Mouse (Mus musculus) heart, adult 2 months (tissue): Measurements from ENCODE around the gene Cdhr4. TPM values are rescaled to one million over a fixed set of nuclear protein-coding genes. Genes with fewer than 3 reads are reported as not detected.
A peak's percentile ranks its signal among the peaks of the same experiment; 100 is the strongest.

ENCODE experiments used
- DNase-seq, 2 experiments: peaks; one replicate each; pipeline ENCODE4 v3.0.0; 2021
- H3K27ac ChIP-seq: fragments of 200-600 bp; 2 replicates; pipeline ENCODE4 v1.8.1; 2022
- H3K27me3 ChIP-seq: fragments of 200-500 bp; 2 replicates; pipeline ENCODE4 v1.6.1; 2012; ENCODE audit warnings: mild to moderate bottlenecking, low read length, inconsistent platforms, mixed read lengths; ENCODE audit not compliant: control insufficient read depth, insufficient read depth
- H3K36me3 ChIP-seq: fragments of 200-500 bp; 2 replicates; pipeline ENCODE4 v1.6.1; 2012; ENCODE audit warnings: low read length, inconsistent platforms; ENCODE audit not compliant: control insufficient read depth, insufficient read depth
- H3K4me1 ChIP-seq: fragments of 200-500 bp; 2 replicates; pipeline ENCODE4 v1.6.1; 2011; ENCODE audit warnings: low read length; ENCODE audit not compliant: control insufficient read depth, insufficient read depth
- H3K4me3 ChIP-seq: fragments of 200-600 bp; 2 replicates; pipeline ENCODE4 v1.8.1; 2022
- H3K79me2 ChIP-seq: fragments of 200-500 bp; replicated peaks from 2 replicates; pipeline ENCODE4 v1.6.1; 2012; ENCODE audit warnings: mild to moderate bottlenecking, inconsistent platforms, low read length, moderate library complexity, mixed read lengths; ENCODE audit not compliant: control insufficient read depth, insufficient read depth
- H3K9ac ChIP-seq: fragments of 200-500 bp; 2 replicates; pipeline ENCODE4 v1.6.1; 2012; ENCODE audit warnings: low read depth, mild to moderate bottlenecking, control low read depth, inconsistent platforms, low read length, mixed read lengths
- CTCF ChIP-seq: fragments of 200-600 bp; IDR thresholded peaks from 2 replicates; pipeline ENCODE4 v1.8.1; 2022; ENCODE audit warnings: antibody characterized with exemption, mild to moderate bottlenecking, moderate library complexity
- EP300 ChIP-seq: fragments of 200-500 bp; IDR thresholded peaks from 2 replicates; pipeline ENCODE4 v1.6.1; 2011; ENCODE audit warnings: low read depth, low read length, control low read depth; ENCODE audit not compliant: insufficient read depth
- POLR2A ChIP-seq: fragments of 200-500 bp; IDR thresholded peaks from 2 replicates; pipeline ENCODE4 v1.6.1; 2011; ENCODE audit warnings: mild to moderate bottlenecking, low read depth, low read length, control low read depth; ENCODE audit not compliant: insufficient read depth
- WGBS: fragments of 180-500 bp; shearing (Covaris S2); methylation state at CpG from one replicate; pipeline ENCODE4 v1.1.7; 2018; 5-methylcytosine and 5-hydroxymethylcytosine counted together
- intact Hi-C: fragments of 180-260 bp; cut with DNase I; formaldehyde crosslinking; loops from one replicate; pipeline ENCODE4 v1.15.1; 2025
- polyA plus RNA-seq: library from polyadenylated mRNA; depleted of rRNA; stranded (reverse); fragments of >200 nt; gene quantifications from 2 replicates; pipeline ENCODE4 v1.2.3, GENCODE M21; 2012
- total RNA-seq, 2 experiments: library from RNA; stranded (reverse); gene quantifications; 2 replicates each; pipeline ENCODE4 v1.2.3; 2021

Gene Cdhr4
- total and polyA plus RNA-seq, 3 experiments, result 0.20 to 8.8 (median 1.1) TPM

DNA sequence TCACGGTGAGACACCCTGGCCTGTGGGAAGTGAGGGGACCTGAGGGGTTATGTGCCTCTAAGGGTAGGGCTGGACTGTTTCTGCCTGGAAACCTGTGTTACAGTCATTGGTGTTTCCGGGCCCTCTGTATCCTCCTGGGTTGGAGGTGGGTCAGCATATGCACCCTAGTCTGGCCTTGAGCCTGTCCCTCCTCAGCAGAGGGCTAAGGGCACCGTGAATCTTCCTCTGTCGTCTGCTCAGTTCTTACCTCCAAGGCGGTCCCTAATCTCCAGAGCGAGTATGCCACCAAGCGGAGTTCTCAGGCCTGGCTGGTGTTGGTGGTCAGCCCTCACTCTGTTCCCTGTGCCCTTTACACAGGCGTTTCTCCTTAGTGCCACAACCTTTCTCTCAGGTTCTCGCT is 29.4 kb upstream of the Cdhr4 start:
- intact Hi-C loops, result loop anchor here (1.0 to 5.0 kb wide), 5 partner anchors 23 to 105 kb away; partner anchors contain the start of genes Amigo3 and Ip6k1
- 96% methylated on average over 9 of the region's 9 CpGs for WGBS
- DNase-seq, result no peak

DNA sequence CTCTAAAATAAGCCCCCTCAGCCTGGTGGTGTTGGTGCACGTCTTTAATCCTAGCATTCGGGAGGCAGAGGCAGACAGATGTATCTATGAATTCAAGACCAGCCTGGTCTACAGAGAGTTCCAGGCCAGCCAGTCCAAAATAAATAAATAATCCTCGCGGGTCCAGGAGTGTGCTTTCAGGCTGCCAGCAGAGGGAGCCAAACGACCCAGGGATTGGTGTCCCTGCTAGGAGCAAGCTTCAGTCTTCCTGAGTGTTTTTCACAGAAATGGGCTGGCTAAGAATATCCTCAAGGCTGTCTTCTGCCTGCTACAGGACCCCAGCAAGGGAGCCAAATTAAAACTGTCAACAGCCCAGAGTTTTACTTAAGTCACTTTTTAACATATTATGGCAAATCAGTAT is 28.6 kb upstream of the Cdhr4 start:
- Histone ChIP-seq H3K27me3 (no peaks in the 10 kb centered on the region), H3K4me3 (no peak overlapping the region), H3K4me1 (peaks cover 13% of the 10 kb centered on the region), H3K79me2 (no peaks in the 10 kb centered on the region), H3K9ac (no peak overlapping the region), H3K27ac (peak overlapping the region; percentile 45; the same call in 1 of the 2 replicates), H3K36me3 (no peaks in the 10 kb centered on the region)
- WGBS, result 8% methylated on average over 5 of the region's 5 CpGs
- TF ChIP-seq EP300 (peak; percentile 99), CTCF (peak; percentile 99), POLR2A (0 out of 2 replicates have a peak, but pooled peaks have one; percentile 36)
- intact Hi-C loops, result loop anchor here (1.0 to 5.0 kb wide), 5 partner anchors 23 to 105 kb away; partner anchors contain the start of genes Amigo3 and Ip6k1
- peak; percentile 80 to 81 for DNase-seq

More for the DNA sequence above, 29.4 kb upstream of the Cdhr4 start:
- H3K9ac ChIP-seq, result no peak overlapping the region
- H3K27ac ChIP-seq, result no peak overlapping the region
- no peaks in the 10 kb centered on the region for H3K27me3 ChIP-seq
- no peak overlapping the region for H3K4me3 ChIP-seq
- TF ChIP-seq CTCF (no peak), POLR2A (no peak), EP300 (no peak)
- no peaks in the 10 kb centered on the region for H3K79me2 ChIP-seq
- no peaks in the 10 kb centered on the region for H3K36me3 ChIP-seq
- H3K4me1 ChIP-seq, result peaks cover 13% of the 10 kb centered on the region

DNA sequence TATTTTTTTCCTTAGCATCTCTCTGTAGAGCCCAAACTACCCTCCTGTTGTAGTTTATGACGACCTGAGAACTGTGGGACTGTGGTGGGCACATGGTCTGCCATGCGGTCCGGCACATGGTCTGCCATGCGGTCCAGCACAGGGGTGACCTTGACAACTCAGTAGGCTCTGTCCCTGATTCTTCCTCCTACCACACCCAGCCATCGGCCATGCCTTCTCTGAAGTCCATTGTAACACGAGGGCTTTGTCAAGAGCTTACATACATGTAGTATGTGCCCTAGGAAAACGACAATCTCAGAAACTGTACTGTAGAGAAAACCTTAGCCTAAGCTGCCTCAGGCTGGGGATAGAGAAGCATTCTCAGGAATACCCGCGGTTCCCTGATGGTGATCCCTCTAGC is 27.6 kb upstream of the Cdhr4 start:
- 81% methylated on average over 9 of the region's 9 CpGs for WGBS
- Histone ChIP-seq H3K27me3 (no peaks in the 10 kb centered on the region), H3K27ac (no peak overlapping the region; the same call in 1 of the 2 replicates), H3K36me3 (no peaks in the 10 kb centered on the region), H3K79me2 (no peaks in the 10 kb centered on the region), H3K4me3 (no peak overlapping the region), H3K9ac (no peak overlapping the region), H3K4me1 (peaks cover 13% of the 10 kb centered on the region)
- TF ChIP-seq CTCF (no peak), POLR2A (no peak), EP300 (no peak)
- intact Hi-C loops, result loop anchor here (5.0 kb wide), 1 partner anchor 38 kb away; the partner anchor contains the start of gene Ip6k1
- DNase-seq, result no peak

DNA sequence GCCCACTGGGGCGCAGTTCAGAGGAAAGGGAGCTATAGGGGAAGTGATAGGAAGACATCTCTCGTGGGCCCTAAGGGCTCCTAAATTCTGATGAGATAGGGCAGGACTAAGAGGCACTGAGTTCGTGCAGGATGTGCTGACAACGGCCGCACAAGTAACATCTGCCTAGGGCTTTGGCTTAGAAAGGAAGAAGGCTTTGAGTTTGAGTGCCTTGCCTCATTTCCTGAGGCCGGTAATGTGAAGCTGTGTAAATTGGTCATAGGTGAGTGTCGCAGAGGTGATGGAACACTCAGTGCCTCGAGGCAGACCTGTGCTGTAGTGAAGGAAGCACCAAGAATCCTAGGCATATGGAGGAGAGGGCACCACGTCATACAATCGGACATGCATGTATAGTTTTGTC is 25.6 kb upstream of the Cdhr4 start:
- peak; percentile 59 for TF ChIP-seq POLR2A
- TF ChIP-seq CTCF, result no peak
- 0 out of 2 replicates have a peak, but pooled peaks have one; percentile 23 for TF ChIP-seq EP300
- 46% methylated on average over 10 of the region's 10 CpGs for WGBS
- H3K4me3 ChIP-seq, result no peak overlapping the region
- no peaks in the 10 kb centered on the region for H3K36me3 ChIP-seq
- H3K27me3 ChIP-seq, result no peaks in the 10 kb centered on the region
- no peak overlapping the region for H3K9ac ChIP-seq
- H3K27ac ChIP-seq, result peak overlapping the region; percentile 66
- no peak for DNase-seq
- H3K79me2 ChIP-seq, result no peaks in the 10 kb centered on the region
- H3K4me1 ChIP-seq, result peaks cover 13% of the 10 kb centered on the region
- intact Hi-C loops, result no loop called here

DNA sequence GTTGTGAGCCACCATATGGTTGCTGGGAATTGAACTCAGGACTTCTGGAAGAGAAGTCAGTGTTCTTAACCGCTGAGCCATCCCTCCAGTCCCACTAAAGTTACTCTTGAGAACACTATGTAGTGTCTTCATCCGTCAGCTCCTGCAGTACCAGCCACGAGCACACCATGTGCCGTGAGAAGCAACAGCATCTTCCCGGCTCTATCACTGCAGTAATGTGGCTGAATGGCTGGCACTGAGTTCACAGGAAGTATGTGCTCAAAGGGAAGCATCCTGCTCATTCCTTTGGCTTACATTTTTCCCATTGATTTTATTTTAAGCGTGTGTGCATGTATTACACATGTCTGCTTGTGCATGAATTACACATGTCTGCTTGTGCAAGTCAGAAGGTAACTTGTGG is 24.9 kb upstream of the Cdhr4 start:
- Histone ChIP-seq H3K79me2 (no peaks in the 10 kb centered on the region), H3K36me3 (no peaks in the 10 kb centered on the region), H3K4me3 (no peak overlapping the region), H3K4me1 (peaks cover 18% of the 10 kb centered on the region), H3K27ac (peak overlapping the region; percentile 66), H3K27me3 (no peaks in the 10 kb centered on the region), H3K9ac (no peak overlapping the region)
- no peak for DNase-seq
- TF ChIP-seq CTCF (no peak), EP300 (no peak)
- intact Hi-C loops, result no loop called here
- 54% methylated on average over 6 of the region's 6 CpGs for WGBS

DNA sequence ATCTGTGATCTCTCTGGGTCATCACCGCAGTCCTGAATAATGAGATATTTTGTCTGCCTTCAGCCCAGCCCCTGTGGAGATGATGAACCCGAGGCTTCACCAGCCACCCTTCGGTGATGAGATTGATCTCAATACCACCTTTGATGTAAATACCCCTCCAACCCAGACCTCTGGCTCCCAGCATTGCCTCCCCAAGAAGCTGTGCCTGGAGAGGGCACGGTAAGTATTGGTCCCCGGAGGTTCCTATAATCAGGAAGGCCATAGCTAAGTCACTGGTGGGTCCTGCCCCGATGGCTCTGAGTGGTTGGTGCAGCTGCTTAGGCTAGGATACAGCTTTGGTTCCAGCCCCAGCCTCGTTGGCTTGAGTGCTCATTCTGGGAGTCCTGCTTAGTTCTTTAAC is 23.8 kb upstream of the Cdhr4 start:
- TF ChIP-seq EP300 (no peak), POLR2A (no peak)
- intact Hi-C loops, result no loop called here
- H3K27ac ChIP-seq, result no peak overlapping the region; the same call in 1 of the 2 replicates

More for the DNA sequence above, 23.8 kb upstream of the Cdhr4 start:
- Histone ChIP-seq H3K4me3 (no peak overlapping the region), H3K79me2 (no peaks in the 10 kb centered on the region), H3K9ac (no peak overlapping the region), H3K27me3 (no peaks in the 10 kb centered on the region), H3K36me3 (no peaks in the 10 kb centered on the region), H3K4me1 (peaks cover 17% of the 10 kb centered on the region)
- DNase-seq, result no peak
- 92% methylated on average over 7 of the region's 7 CpGs for WGBS
